Mouse (Mus musculus) MEL (cell line): Measurements from ENCODE around the gene Stk11. TPM values are rescaled to one million over a fixed set of nuclear protein-coding genes. Genes with fewer than 3 reads are reported as not detected.

ENCODE experiments used
- DNase-seq: peaks from one replicate; pipeline ENCODE4 v3.0.0; 2011; ENCODE audit warnings: low read depth, low spot score
- H3K27ac ChIP-seq: 2 replicates; pipeline ENCODE4 v1.5.1; 2012; ENCODE audit warnings: low read depth, mild to moderate bottlenecking, control low read depth, low read length, moderate library complexity; ENCODE audit not compliant: control insufficient read depth
- H3K27me3 ChIP-seq, 2 experiments: fragments of 150-350 bp in 1 of 2; sonication (generic) in 1 of 2; 2 replicates each; pipeline ENCODE4 v1.6.1; 2012; ENCODE audit warnings: low read length in 2 of 2, mild to moderate bottlenecking in 2 of 2, improper control_type of control experiment in 1 of 2, moderate library complexity in 1 of 2; ENCODE audit not compliant: insufficient read depth in 2 of 2, control insufficient read depth in 1 of 2
- H3K36me3 ChIP-seq, 2 experiments: 2 replicates each; pipeline ENCODE4 v1.6.1; 2012 to 2014; ENCODE audit warnings: low read length in 2 of 2, improper control_type of control experiment in 1 of 2, inconsistent platforms in 1 of 2, mild to moderate bottlenecking in 1 of 2; ENCODE audit not compliant: insufficient read depth in 2 of 2, control insufficient read depth in 1 of 2
- H3K4me1 ChIP-seq, 2 experiments: fragments of 150-350 bp in 1 of 2; sonication (generic) in 1 of 2; 2 replicates each; pipeline ENCODE4 v1.6.1; 2012; ENCODE audit warnings: low read length in 2 of 2, improper control_type of control experiment in 1 of 2, mild to moderate bottlenecking in 1 of 2; ENCODE audit not compliant: insufficient read depth in 2 of 2, control insufficient read depth in 1 of 2
- H3K4me3 ChIP-seq, 2 experiments: fragments of 150-350 bp in 1 of 2; sonication (generic) in 1 of 2; 2 replicates each; pipeline ENCODE4 v1.5.1; 2012; ENCODE audit warnings: low read depth in 2 of 2, low read length in 2 of 2, mild to moderate bottlenecking in 2 of 2, moderate library complexity in 2 of 2, control low read depth in 1 of 2, improper control_type of control experiment in 1 of 2; ENCODE audit not compliant: control insufficient read depth in 1 of 2, insufficient read depth in 1 of 2
- H3K79me2 ChIP-seq: 2 replicates; pipeline ENCODE4 v1.6.1; 2012; ENCODE audit warnings: mild to moderate bottlenecking, low read length, moderate library complexity; ENCODE audit not compliant: control insufficient read depth, poor library complexity, insufficient read depth
- H3K9ac ChIP-seq: 2 replicates; pipeline ENCODE4 v1.6.1; 2012; ENCODE audit warnings: low read depth, mild to moderate bottlenecking, control low read depth, low read length, moderate library complexity; ENCODE audit not compliant: control insufficient read depth, poor library complexity, severe bottlenecking
- H3K9me3 ChIP-seq: fragments of 150-350 bp; sonication (generic); replicated peaks from 2 replicates; pipeline ENCODE4 v1.6.1; 2012; ENCODE audit warnings: mild to moderate bottlenecking, low read length, improper control_type of control experiment, moderate library complexity; ENCODE audit not compliant: insufficient read depth
- BHLHE40 ChIP-seq: IDR thresholded peaks from 2 replicates; pipeline ENCODE4 v1.6.1; 2012; ENCODE audit warnings: low read depth, mild to moderate bottlenecking, inconsistent platforms, low read length, improper control_type of control experiment, borderline replicate concordance
- CHD2 ChIP-seq: IDR thresholded peaks from 2 replicates; pipeline ENCODE4 v1.6.1; 2011; ENCODE audit warnings: low read length, improper control_type of control experiment
- E2F4 ChIP-seq: IDR thresholded peaks from 2 replicates; pipeline ENCODE4 v1.6.1; 2011; ENCODE audit warnings: low read depth, low read length, improper control_type of control experiment, borderline replicate concordance
- ELF1 ChIP-seq: IDR thresholded peaks from 2 replicates; pipeline ENCODE4 v1.6.1; 2014; ENCODE audit warnings: low read depth, mild to moderate bottlenecking, inconsistent platforms, low read length, improper control_type of control experiment, moderate library complexity
- EP300 ChIP-seq, 2 experiments: IDR thresholded peaks; 2 replicates each; pipeline ENCODE4 v1.6.1; 2011; ENCODE audit warnings: improper control_type of control experiment in 2 of 2, low read length in 2 of 2, low read depth in 1 of 2, mild to moderate bottlenecking in 1 of 2
- ETS1 ChIP-seq: IDR thresholded peaks from 2 replicates; pipeline ENCODE4 v1.6.1; 2012; ENCODE audit warnings: low read depth, mild to moderate bottlenecking, inconsistent platforms, low read length, improper control_type of control experiment, moderate library complexity
- GATA1 ChIP-seq: IDR thresholded peaks from 2 replicates; pipeline ENCODE4 v1.6.1; 2011; ENCODE audit warnings: low read depth, low read length, improper control_type of control experiment
- JUND ChIP-seq: IDR thresholded peaks from 2 replicates; pipeline ENCODE4 v1.6.1; 2011; ENCODE audit warnings: low read depth, mild to moderate bottlenecking, improper control_type of control experiment, low read length
- MYB ChIP-seq: IDR thresholded peaks from 2 replicates; pipeline ENCODE4 v1.6.1; 2011; ENCODE audit warnings: mild to moderate bottlenecking, low read depth, low read length, improper control_type of control experiment
- MYC ChIP-seq: IDR thresholded peaks from 2 replicates; pipeline ENCODE4 v1.6.1; 2011; ENCODE audit warnings: low read depth, mild to moderate bottlenecking, low read length, improper control_type of control experiment, moderate library complexity
- NRF1 ChIP-seq: IDR thresholded peaks from 2 replicates; pipeline ENCODE4 v1.6.1; 2014; ENCODE audit warnings: low read depth, mild to moderate bottlenecking, inconsistent platforms, low read length, improper control_type of control experiment, moderate library complexity; ENCODE audit not compliant: poor library complexity, insufficient read depth, severe bottlenecking
- POLR2AphosphoS2 ChIP-seq: IDR thresholded peaks from 2 replicates; pipeline ENCODE4 v1.6.1; 2011; ENCODE audit warnings: low read length, improper control_type of control experiment
- POLR2AphosphoS5 ChIP-seq: IDR thresholded peaks from 2 replicates; pipeline ENCODE4 v1.6.1; 2012; ENCODE audit warnings: low read depth, borderline replicate concordance, mild to moderate bottlenecking, inconsistent platforms, low read length, moderate library complexity, mixed read lengths
- SIN3A ChIP-seq: IDR thresholded peaks from 2 replicates; pipeline ENCODE4 v1.6.1; 2012; ENCODE audit warnings: low read length, improper control_type of control experiment, inconsistent platforms
- TAL1 ChIP-seq: IDR thresholded peaks from 2 replicates; pipeline ENCODE4 v1.6.1; 2012; ENCODE audit warnings: mild to moderate bottlenecking, inconsistent platforms, low read length, moderate library complexity, mixed read lengths
- USF2 ChIP-seq, 2 experiments: IDR thresholded peaks; 2 replicates each; pipeline ENCODE4 v1.6.1; 2011 to 2012; ENCODE audit warnings: improper control_type of control experiment in 2 of 2, low read length in 2 of 2, borderline replicate concordance in 1 of 2, inconsistent platforms in 1 of 2, low read depth in 1 of 2, mild to moderate bottlenecking in 1 of 2; ENCODE audit not compliant: insufficient read depth in 1 of 2
- ZC3H11A ChIP-seq: IDR thresholded peaks from 2 replicates; pipeline ENCODE4 v1.6.1; 2012; ENCODE audit warnings: low read depth, mild to moderate bottlenecking, inconsistent platforms, low read length, improper control_type of control experiment
- ZKSCAN1 ChIP-seq: IDR thresholded peaks from 2 replicates; pipeline ENCODE4 v1.6.1; 2012; ENCODE audit warnings: low read depth, mild to moderate bottlenecking, inconsistent platforms, low read length, improper control_type of control experiment, moderate library complexity
- ZMIZ1 ChIP-seq: IDR thresholded peaks from 2 replicates; pipeline ENCODE4 v1.6.1; 2012; ENCODE audit warnings: low read depth, mild to moderate bottlenecking, inconsistent platforms, low read length, improper control_type of control experiment, moderate library complexity
- ZNF384 ChIP-seq: IDR thresholded peaks from 2 replicates; pipeline ENCODE4 v1.6.1; 2012; ENCODE audit warnings: low read depth, mild to moderate bottlenecking, inconsistent platforms, low read length, improper control_type of control experiment
- polyA plus RNA-seq, 2 experiments: library from polyadenylated mRNA; stranded (reverse) in 1 of 2; unstranded in 1 of 2; fragments of >175 nt in 1 of 2; fragments of >200 nt in 1 of 2; gene quantifications; 2 replicates each; pipeline versions ENCODE4 v1.2.1 to v1.2.4; 2012; ENCODE audit warnings: low replicate concordance in 2 of 2, low read depth in 1 of 2; ENCODE audit not compliant: insufficient read length in 2 of 2, insufficient read depth in 1 of 2, missing spikeins in 1 of 2
- total RNA-seq: library from RNA; depleted of rRNA; stranded (reverse); fragments of 300-350 nt; gene quantifications from 2 replicates; pipeline ENCODE4 v1.2.3, GENCODE M21; 2012

Stk11 gene
- total and polyA plus RNA-seq, 3 experiments, result 108 to 188 TPM; not detected in 1

- TF ChIP-seq E2F4 (no peak), GATA1 (0 out of 2 replicates have a peak, but pooled peaks have one; percentile 30), ZMIZ1 (no peak), JUND (no peak), ZNF384 (no peak), NRF1 (no peak), POLR2AphosphoS5 (no peak), ETS1 (peak; percentile 11; the same call in 1 of the 2 replicates), BHLHE40 (no peak)
Observed at GRCm38 (mm10) chr10:80160455-80161371, 45.1 kb downstream of the Stk11 start (continued).

- TF ChIP-seq SIN3A (peak; percentile 33; the same call in 1 of the 2 replicates), POLR2AphosphoS5 (no peak), ELF1 (no peak), MYB (no peak), EP300 (IDR thresholded peaks at IDR 0.05; ENCODE audit: low read depth in 1 of 2, low read length in 2 of 2) (0 out of 4 replicates have a peak, but pooled peaks of 1 of the 2 experiments have one; percentile 16), ZC3H11A (no peak)
- H3K9ac ChIP-seq, result peak overlapping the region; percentile 18; the same call in 1 of the 2 replicates
- peaks cover 8 to 32% of the 10 kb centered on the region in 2 experiments for H3K4me1 ChIP-seq
- peaks cover 0 to 14% of the 10 kb centered on the region in 2 experiments; a peak in 2 of 4 replicates for H3K36me3 ChIP-seq
- H3K9me3 ChIP-seq, result no peaks in the 10 kb centered on the region
- H3K27me3 ChIP-seq, result no peaks in the 10 kb centered on the region
- H3K79me2 ChIP-seq, result no peaks in the 10 kb centered on the region; the same call in 1 of the 2 replicates
- H3K27ac ChIP-seq, result peak overlapping the region; percentile 55
- no peak overlapping the region for H3K4me3 ChIP-seq
- peak; percentile 46 for DNase-seq
Observed at GRCm38 (mm10) chr10:80161522-80162242, 46.1 kb downstream of the Stk11 start.

- Histone ChIP-seq H3K4me3 (no peak overlapping the region), H3K79me2 (no peaks in the 10 kb centered on the region; the same call in 1 of the 2 replicates), H3K27me3 (no peaks in the 10 kb centered on the region), H3K36me3 (peaks cover 0 to 17% of the 10 kb centered on the region in 2 experiments; a peak in 2 of 4 replicates), H3K9me3 (no peaks in the 10 kb centered on the region), H3K27ac (peak overlapping the region; percentile 55), H3K9ac (no peak overlapping the region), H3K4me1 (peaks cover 9 to 34% of the 10 kb centered on the region in 2 experiments)
- TF ChIP-seq USF2 (IDR thresholded peaks at IDR 0.05; ENCODE audit: borderline replicate concordance in 1 of 2, insufficient read depth in 1 of 2, low read depth in 1 of 2, low read length in 2 of 2) (no peak), ZKSCAN1 (no peak), TAL1 (no peak), POLR2AphosphoS5 (no peak), ZC3H11A (no peak), MYC (no peak), POLR2AphosphoS2 (no peak), CHD2 (no peak)
- DNase-seq, result no peak
Observed at GRCm38 (mm10) chr10:80162243-80162608, 46.6 kb downstream of the Stk11 start.
